In the genomic region with DNA sequence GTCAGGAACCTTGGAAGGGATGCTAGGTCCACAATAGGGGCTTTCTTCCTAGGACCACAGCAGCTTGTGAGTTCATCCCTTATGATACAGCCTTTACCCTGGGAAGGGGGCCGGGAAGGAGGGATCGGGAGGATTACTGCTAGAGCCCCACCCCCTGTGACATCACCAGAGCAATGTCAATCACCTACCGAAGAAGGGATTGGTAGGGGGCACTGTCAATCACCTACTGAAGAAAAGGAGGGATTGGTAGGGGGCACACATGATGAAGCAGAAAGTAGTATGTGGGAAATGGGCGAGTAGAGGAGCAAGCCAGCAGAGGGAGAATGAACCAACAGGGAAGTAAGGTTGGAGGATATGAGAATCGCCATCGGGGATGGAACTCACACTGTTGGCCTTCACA, we compare ENCODE assay signal across 42 mouse cellular contexts. TPM values are rescaled to one million over a fixed set of nuclear protein-coding genes. Genes with fewer than 3 reads are reported as not detected.
"Had no signal": no experiment of that assay in that cellular context is flagged by ENCODE, and none has a peak within 500 bp of the region (broad histone marks: within the 10 kb centered on the region; RNA-seq: fewer than 3 reads in every experiment).

No protein-coding gene starts in this region.

- H3K9me3 ChIP-seq: heart, embryonic 10.5 days; heart, embryonic 12.5 days; heart, embryonic 13.5 days; heart, embryonic 15.5 days; hindbrain, embryonic 10.5 days; hindbrain, embryonic 12.5 days; hindbrain, embryonic 13.5 days; hindbrain, embryonic 15.5 days; intestine, embryonic 15.5 days had no signal

- DNase-seq: heart, postnatal 10 days; heart, postnatal 14 days; heart, postnatal 36 days; heart, postnatal 4 days; kidney, adult 11 months; kidney, adult 18-20 months; kidney, adult 2 months; kidney, adult 9 months; kidney, postnatal 10 days; kidney, postnatal 14 days; kidney, postnatal 25 days; kidney, postnatal 36 days; kidney, postnatal 4 days; layer of hippocampus, adult 9-11 months; layer of hippocampus, postnatal 36 days had no signal

- H3K4me3 ChIP-seq: heart, embryonic 10.5 days; heart, embryonic 12.5 days; heart, embryonic 13.5 days; heart, embryonic 15.5 days; hindbrain, embryonic 10.5 days; hindbrain, embryonic 12.5 days; hindbrain, embryonic 13.5 days; hindbrain, embryonic 15.5 days; intestine, embryonic 15.5 days; layer of hippocampus, adult 2 months; left cerebral cortex, adult 2 months had no signal

- H3K27ac ChIP-seq: heart, embryonic 10.5 days; heart, embryonic 13.5 days; heart, embryonic 15.5 days; hindbrain, embryonic 10.5 days; hindbrain, embryonic 12.5 days; hindbrain, embryonic 13.5 days; hindbrain, embryonic 14.5 days; hindbrain, embryonic 15.5 days; hindbrain, postnatal 0 days; intestine, embryonic 15.5 days; kidney, postnatal 0 days; layer of hippocampus, adult 2 months had no signal

- ATAC-seq: hindbrain, embryonic 16.5 days; hindbrain, postnatal 0 days; inflammation-experienced regulatory T-cells, adult 6 months; intestine, embryonic 15.5 days; intestine, embryonic 16.5 days; intestine, postnatal 0 days had no signal

- H3K27me3 ChIP-seq: hindbrain, embryonic 15.5 days had no signal

- H3K9ac ChIP-seq: heart, embryonic 12.5 days; heart, embryonic 13.5 days; heart, embryonic 15.5 days; hindbrain, embryonic 12.5 days; hindbrain, embryonic 13.5 days; hindbrain, embryonic 14.5 days; hindbrain, embryonic 15.5 days; intestine, embryonic 15.5 days had no signal

- H3K36me3 ChIP-seq: heart, embryonic 10.5 days; heart, embryonic 12.5 days; heart, embryonic 13.5 days; heart, embryonic 15.5 days; hindbrain, embryonic 10.5 days; intestine, embryonic 15.5 days had no signal

- H3K4me2 ChIP-seq: heart, embryonic 11.5 days; heart, embryonic 12.5 days; heart, embryonic 13.5 days; heart, embryonic 15.5 days; hindbrain, embryonic 12.5 days; hindbrain, embryonic 13.5 days; hindbrain, embryonic 14.5 days; hindbrain, embryonic 15.5 days; intestine, embryonic 15.5 days had no signal

RNA-seq across cellular contexts. Expression of a gene that starts 3.3 kb away (rescaled TPM):
- polyA plus RNA-seq: heart, embryonic 10.5 days; heart, embryonic 11.5 days; heart, embryonic 12.5 days; heart, embryonic 13.5 days; heart, embryonic 14.5 days; heart, embryonic 15.5 days; heart, embryonic 16.5 days; heart, postnatal 0 days; kidney, embryonic 14.5 days; kidney, embryonic 16.5 days; kidney, postnatal 0 days had no signal

RNA-seq across cellular contexts. Expression of a gene that starts 6.3 kb away (rescaled TPM):
- polyA plus RNA-seq: heart, embryonic 10.5 days; heart, embryonic 11.5 days; heart, embryonic 12.5 days; heart, embryonic 13.5 days; heart, embryonic 14.5 days; heart, embryonic 15.5 days; heart, embryonic 16.5 days; heart, postnatal 0 days; hindbrain, embryonic 10.5 days; hindbrain, embryonic 11.5 days; hindbrain, embryonic 12.5 days; hindbrain, embryonic 14.5 days; inflammation-experienced regulatory T-cells, adult 6 months; intestine, embryonic 14.5 days; intestine, embryonic 15.5 days; intestine, embryonic 16.5 days; intestine, postnatal 0 days; kidney, adult 2 months; kidney, embryonic 14.5 days; kidney, embryonic 16.5 days; kidney, postnatal 0 days; large intestine, adult 2 months had no signal

RNA-seq across cellular contexts. Expression of a gene that starts 42.8 kb away (rescaled TPM):
- polyA plus RNA-seq: heart, embryonic 11.5 days; heart, embryonic 12.5 days; heart, embryonic 14.5 days; heart, embryonic 15.5 days; heart, postnatal 0 days; hindbrain, embryonic 13.5 days; hindbrain, embryonic 14.5 days; intestine, embryonic 16.5 days; kidney, embryonic 16.5 days; large intestine, adult 2 months had no signal
